Mouse (Mus musculus) megakaryocyte, embryonic 14.5 days (primary cell): ENCODE measurements around the gene Ifna7.

Source experiments
- FLI1 ChIP-seq: IDR thresholded peaks from 2 replicates; pipeline ENCODE4 v1.6.1; 2012; ENCODE audit warnings: low read length, inconsistent platforms, mixed read lengths
- GATA1 ChIP-seq: IDR thresholded peaks from 3 replicates; pipeline ENCODE4 v1.6.1; 2012; ENCODE audit warnings: mixed read lengths, low read length, inconsistent platforms, borderline replicate concordance

DNA sequence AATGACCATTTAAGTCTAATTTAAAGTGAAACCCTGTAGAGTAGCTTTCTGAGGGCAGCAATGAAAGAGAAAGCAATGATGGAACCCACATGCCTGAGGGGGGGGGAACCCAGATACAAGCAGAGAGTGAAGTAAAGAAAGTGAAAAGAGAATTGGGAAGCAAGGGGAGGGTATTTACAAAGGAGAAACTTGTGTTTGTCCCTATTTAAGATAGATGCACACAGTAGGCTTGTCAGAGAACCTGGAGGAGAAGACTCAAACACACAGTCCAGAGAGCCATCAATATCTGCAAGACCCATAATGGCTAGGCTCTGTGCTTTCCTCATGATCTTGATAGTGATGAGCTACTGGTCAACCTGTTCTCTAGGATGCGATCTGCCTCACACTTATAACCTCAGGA lies 3.6 kb downstream of the Ifna7 start, which contains the start of gene Ifna11:
- TF ChIP-seq FLI1 (no peak), GATA1 (no peak)
